Mouse (Mus musculus) CH12.LX (cell line): Measurements from ENCODE around the gene Fgfrl1. TPM values are rescaled to one million over a fixed set of nuclear protein-coding genes. Genes with fewer than 3 reads are reported as not detected.

Experiments used
- DNase-seq: peaks from one replicate; pipeline ENCODE4 v3.0.0-alpha.2; 2013; ENCODE audit errors: extremely low read depth
- H3K27ac ChIP-seq: 2 replicates; pipeline ENCODE4 v1.5.1; 2012; ENCODE audit warnings: low read depth, mild to moderate bottlenecking, control low read depth, moderate library complexity; ENCODE audit not compliant: insufficient read depth
- H3K27me3 ChIP-seq: replicated peaks from 2 replicates; pipeline ENCODE3; 2012; ENCODE audit warnings: inconsistent platforms
- H3K36me3 ChIP-seq, 2 experiments: replicated peaks in 1 of 2; 2 replicates each; pipeline versions ENCODE3 to v1.6.1; 2012; ENCODE audit warnings: inconsistent platforms in 1 of 2, low read length in 1 of 2, mild to moderate bottlenecking in 1 of 2, mixed read lengths in 1 of 2, moderate library complexity in 1 of 2; ENCODE audit not compliant: control insufficient read depth in 1 of 2, insufficient read depth in 1 of 2
- H3K4me1 ChIP-seq, 2 experiments: 2 replicates each; pipeline ENCODE4 v1.6.1; 2012; ENCODE audit warnings: inconsistent platforms in 1 of 2, moderate library complexity in 1 of 2; ENCODE audit not compliant: insufficient read depth in 2 of 2, control insufficient read depth in 1 of 2
- H3K4me2 ChIP-seq: 2 replicates; pipeline ENCODE4 v1.6.1; 2012; ENCODE audit warnings: low read depth, mild to moderate bottlenecking, control low read depth; ENCODE audit not compliant: poor library complexity, insufficient read depth, severe bottlenecking
- H3K4me3 ChIP-seq, 3 experiments: fragments of 150-350 bp in 1 of 3; sonication (generic) in 1 of 3; replicated peaks in 1 of 3; 2 replicates each; pipeline versions ENCODE3 to v1.5.1; 2011 to 2012; ENCODE audit warnings: low read depth in 2 of 3, low read length in 2 of 3, mild to moderate bottlenecking in 2 of 3, moderate library complexity in 2 of 3, control low read depth in 1 of 3, improper control_type of control experiment in 1 of 3, inconsistent platforms in 1 of 3, mixed read lengths in 1 of 3; ENCODE audit not compliant: poor library complexity in 1 of 3
- H3K79me2 ChIP-seq: replicated peaks from 2 replicates; pipeline ENCODE4 v1.6.1; 2012; ENCODE audit warnings: mild to moderate bottlenecking, moderate library complexity; ENCODE audit not compliant: control insufficient read depth, poor library complexity, insufficient read depth, severe bottlenecking; ENCODE audit errors: extremely low read depth
- H3K9ac ChIP-seq: 2 replicates; pipeline ENCODE4 v1.6.1; 2012; ENCODE audit warnings: low read depth, mild to moderate bottlenecking, control low read depth, moderate library complexity; ENCODE audit not compliant: insufficient read depth
- H3K9me3 ChIP-seq: replicated peaks from 2 replicates; pipeline ENCODE3; 2012; ENCODE audit warnings: low read length, inconsistent platforms, mixed read lengths
- CHD1 ChIP-seq: IDR thresholded peaks from 2 replicates; pipeline ENCODE4 v1.6.1; 2012; ENCODE audit warnings: low read depth, low read length, improper control_type of control experiment, inconsistent platforms
- E2F4 ChIP-seq: IDR thresholded peaks from 2 replicates; pipeline ENCODE4 v1.6.1; 2011; ENCODE audit warnings: low read depth, low read length, improper control_type of control experiment; ENCODE audit not compliant: insufficient replicate concordance
- EP300 ChIP-seq: IDR thresholded peaks from 2 replicates; pipeline ENCODE4 v1.6.1; 2011; ENCODE audit warnings: low read length, improper control_type of control experiment
- ETS1 ChIP-seq: conservative IDR thresholded peaks from 2 replicates; pipeline ENCODE4 v1.6.1; 2012; ENCODE audit warnings: low read depth, mild to moderate bottlenecking, inconsistent platforms, low read length, improper control_type of control experiment, moderate library complexity
- IRF4 ChIP-seq: IDR thresholded peaks from 2 replicates; pipeline ENCODE4 v1.6.1; 2014; ENCODE audit warnings: low read depth, mild to moderate bottlenecking, inconsistent platforms, low read length, improper control_type of control experiment
- JUN ChIP-seq: IDR thresholded peaks from 2 replicates; pipeline ENCODE4 v1.6.1; 2011; ENCODE audit warnings: low read depth, mild to moderate bottlenecking, low read length, improper control_type of control experiment, moderate library complexity; ENCODE audit not compliant: insufficient read depth
- JUND ChIP-seq: conservative IDR thresholded peaks from 2 replicates; pipeline ENCODE4 v1.6.1; 2011; ENCODE audit warnings: low read depth, low read length, improper control_type of control experiment
- KAT2A ChIP-seq: IDR thresholded peaks from 2 replicates; pipeline ENCODE4 v1.6.1; 2012; ENCODE audit warnings: low read length, improper control_type of control experiment, inconsistent platforms; ENCODE audit not compliant: insufficient replicate concordance
- MAX ChIP-seq: IDR thresholded peaks from 2 replicates; pipeline ENCODE4 v1.6.1; 2011; ENCODE audit warnings: low read length, improper control_type of control experiment
- MAZ ChIP-seq: IDR thresholded peaks from 2 replicates; pipeline ENCODE4 v1.6.1; 2012; ENCODE audit warnings: low read depth, mild to moderate bottlenecking, inconsistent platforms, low read length, improper control_type of control experiment, moderate library complexity
- MEF2A ChIP-seq: IDR thresholded peaks from 2 replicates; pipeline ENCODE4 v1.6.1; 2014; ENCODE audit warnings: low read depth, mild to moderate bottlenecking, inconsistent platforms, low read length, improper control_type of control experiment, borderline replicate concordance
- MXI1 ChIP-seq: IDR thresholded peaks from 2 replicates; pipeline ENCODE4 v1.6.1; 2011; ENCODE audit warnings: mild to moderate bottlenecking, low read depth, low read length, improper control_type of control experiment
- PAX5 ChIP-seq: IDR thresholded peaks from 2 replicates; pipeline ENCODE4 v1.6.1; 2012; ENCODE audit warnings: low read length, inconsistent platforms, mixed read lengths
- POLR2AphosphoS2 ChIP-seq: IDR thresholded peaks from 2 replicates; pipeline ENCODE4 v1.6.1; 2011; ENCODE audit warnings: low read depth, low read length, improper control_type of control experiment
- RAD21 ChIP-seq: IDR thresholded peaks from 2 replicates; pipeline ENCODE4 v1.6.1; 2011; ENCODE audit warnings: low read depth, mild to moderate bottlenecking, low read length, improper control_type of control experiment, moderate library complexity
- SIN3A ChIP-seq: IDR thresholded peaks from 2 replicates; pipeline ENCODE4 v1.6.1; 2012; ENCODE audit warnings: low read length, improper control_type of control experiment, inconsistent platforms
- TBP ChIP-seq: conservative IDR thresholded peaks from 2 replicates; pipeline ENCODE4 v1.6.1; 2011; ENCODE audit warnings: low read depth, low read length, improper control_type of control experiment
- TCF12 ChIP-seq: IDR thresholded peaks from 2 replicates; pipeline ENCODE4 v1.6.1; 2014; ENCODE audit warnings: low read depth, mild to moderate bottlenecking, inconsistent platforms, low read length, improper control_type of control experiment
- UBTF ChIP-seq: IDR thresholded peaks from 2 replicates; pipeline ENCODE4 v1.6.1; 2012; ENCODE audit warnings: low read depth, mild to moderate bottlenecking, inconsistent platforms, low read length, improper control_type of control experiment, moderate library complexity
- USF1 ChIP-seq: IDR thresholded peaks from 2 replicates; pipeline ENCODE4 v1.6.1; 2014; ENCODE audit warnings: low read depth, mild to moderate bottlenecking, inconsistent platforms, low read length, improper control_type of control experiment
- USF2 ChIP-seq: conservative IDR thresholded peaks from 2 replicates; pipeline ENCODE4 v1.6.1; 2011; ENCODE audit warnings: low read depth, low read length, improper control_type of control experiment
- ZC3H11A ChIP-seq: IDR thresholded peaks from 2 replicates; pipeline ENCODE4 v1.6.1; 2012; ENCODE audit warnings: low read depth, mild to moderate bottlenecking, inconsistent platforms, low read length, improper control_type of control experiment
- ZKSCAN1 ChIP-seq: IDR thresholded peaks from 2 replicates; pipeline ENCODE4 v1.6.1; 2012; ENCODE audit warnings: low read depth, inconsistent platforms, low read length, improper control_type of control experiment, borderline replicate concordance
- ZNF384 ChIP-seq: IDR thresholded peaks from 2 replicates; pipeline ENCODE4 v1.6.1; 2012; ENCODE audit warnings: low read depth, low read length, improper control_type of control experiment, inconsistent platforms
- dilution Hi-C: fragments of 300-500 bp; cut with MboI; formaldehyde crosslinking; loops from 2 replicates; pipeline ENCODE4 v1.14.3; 2020; ENCODE audit warnings: low sequenced_read_pairs; ENCODE audit not compliant: extremely low pct_unique_long_range_greater_than_20kb, extremely low pct_ligation_motif_present
- in situ Hi-C: fragments of 300-500 bp; cut with MboI; formaldehyde crosslinking; loops from 3 replicates; pipeline ENCODE4 v1.14.3; 2019; ENCODE audit warnings: low sequenced_read_pairs, low pct_ligation_motif_present, low pct_unique_long_range_greater_than_20kb, mixed read lengths
- polyA plus RNA-seq: library from polyadenylated mRNA; unstranded; fragments of >175 nt; gene quantifications from 2 replicates; pipeline ENCODE4 v1.2.1, GENCODE M21; 2012; ENCODE audit warnings: low read depth; ENCODE audit not compliant: insufficient read length
- total RNA-seq, 2 experiments: library from RNA; depleted of rRNA; stranded (reverse); fragments of 300-350 nt in 1 of 2; fragments of >200 nt in 1 of 2; gene quantifications; 2 replicates each; pipeline ENCODE4 v1.2.3; 2012 to 2014

The Fgfrl1 gene
- total and polyA plus RNA-seq, 3 experiments: 0.17 to 0.64 (median 0.26) TPM

DNA sequence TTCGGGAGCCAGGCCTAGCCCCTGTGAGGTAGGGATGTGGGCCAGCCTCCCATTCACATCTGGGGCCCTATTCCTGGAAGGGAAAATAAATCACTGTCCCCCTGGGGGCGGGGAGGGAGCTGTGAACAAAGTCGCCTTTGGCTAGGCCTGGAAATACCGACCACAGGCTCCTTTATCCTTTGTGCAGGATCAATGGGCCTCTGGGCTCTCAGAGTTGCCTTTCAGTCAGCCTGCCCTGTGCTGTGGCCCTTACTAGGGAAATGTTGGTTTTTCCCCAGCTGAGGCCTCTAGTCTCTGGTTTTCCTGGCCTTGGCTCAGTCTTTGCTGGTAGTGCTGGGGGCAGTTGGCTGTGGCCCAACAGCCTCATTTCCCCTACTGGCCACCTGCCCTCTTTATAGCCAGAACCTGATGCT lies 5.2 kb downstream of the Fgfrl1 start:
- Histone ChIP-seq H3K4me3 (no peak overlapping the region), H3K27me3 (peaks cover 77% of the 10 kb centered on the region), H3K4me1 (peaks cover 0 to 5% of the 10 kb centered on the region in 2 experiments; a peak in 1 of 4 replicates), H3K36me3 (no peaks in the 10 kb centered on the region), H3K27ac (no peak overlapping the region), H3K79me2 (no peaks in the 10 kb centered on the region), H3K9ac (no peak overlapping the region), H3K4me2 (no peak overlapping the region), H3K9me3 (peaks cover 7% of the 10 kb centered on the region)
- TF ChIP-seq SIN3A (no peak), CHD1 (no peak), TCF12 (no peak), JUN (no peak), MEF2A (no peak)
- no peak for DNase-seq
- in situ Hi-C loops: no loop called here
- dilution Hi-C loops: no loop called here

DNA sequence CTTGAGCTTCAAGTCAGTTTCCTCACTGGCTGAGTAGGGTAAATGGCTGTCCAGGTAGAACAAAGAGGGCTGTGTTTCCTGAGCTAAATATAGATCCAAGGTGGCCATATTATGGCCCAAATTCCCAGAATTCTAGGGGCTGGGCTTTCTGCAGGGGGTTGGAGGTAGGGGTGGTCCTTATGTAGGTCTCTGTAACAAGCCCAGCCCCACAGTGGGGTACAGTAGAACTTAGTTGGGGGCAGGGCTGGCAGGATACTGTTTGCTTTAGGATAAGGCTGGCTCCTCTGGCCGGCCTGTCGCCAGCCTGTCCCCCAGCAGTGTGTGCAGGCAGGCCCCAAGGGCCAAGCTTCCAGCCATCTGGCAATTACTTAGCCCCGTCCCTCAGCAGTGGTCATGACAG lies 8.2 kb downstream of the Fgfrl1 start:
- no peaks in the 10 kb centered on the region for H3K9me3 ChIP-seq
- no peak overlapping the region for H3K27ac ChIP-seq
- H3K4me3 ChIP-seq: no peak overlapping the region
- dilution Hi-C loops (no loop called here), in situ Hi-C loops (no loop called here)
- H3K9ac ChIP-seq: no peak overlapping the region
- no peaks in the 10 kb centered on the region for H3K79me2 ChIP-seq
- TF ChIP-seq IRF4: no peak
- TF ChIP-seq TCF12: no peak
- TF ChIP-seq USF2: no peak
- TF ChIP-seq SIN3A: no peak
- no peak for TF ChIP-seq ZC3H11A
- no peak for TF ChIP-seq JUND
- no peak for TF ChIP-seq ETS1
- no peak for TF ChIP-seq MAZ
- H3K4me2 ChIP-seq: no peak overlapping the region
- no peaks in the 10 kb centered on the region for H3K36me3 ChIP-seq
- DNase-seq: no peak
- no peaks in the 10 kb centered on the region for H3K4me1 ChIP-seq
- peaks cover 63% of the 10 kb centered on the region for H3K27me3 ChIP-seq

DNA sequence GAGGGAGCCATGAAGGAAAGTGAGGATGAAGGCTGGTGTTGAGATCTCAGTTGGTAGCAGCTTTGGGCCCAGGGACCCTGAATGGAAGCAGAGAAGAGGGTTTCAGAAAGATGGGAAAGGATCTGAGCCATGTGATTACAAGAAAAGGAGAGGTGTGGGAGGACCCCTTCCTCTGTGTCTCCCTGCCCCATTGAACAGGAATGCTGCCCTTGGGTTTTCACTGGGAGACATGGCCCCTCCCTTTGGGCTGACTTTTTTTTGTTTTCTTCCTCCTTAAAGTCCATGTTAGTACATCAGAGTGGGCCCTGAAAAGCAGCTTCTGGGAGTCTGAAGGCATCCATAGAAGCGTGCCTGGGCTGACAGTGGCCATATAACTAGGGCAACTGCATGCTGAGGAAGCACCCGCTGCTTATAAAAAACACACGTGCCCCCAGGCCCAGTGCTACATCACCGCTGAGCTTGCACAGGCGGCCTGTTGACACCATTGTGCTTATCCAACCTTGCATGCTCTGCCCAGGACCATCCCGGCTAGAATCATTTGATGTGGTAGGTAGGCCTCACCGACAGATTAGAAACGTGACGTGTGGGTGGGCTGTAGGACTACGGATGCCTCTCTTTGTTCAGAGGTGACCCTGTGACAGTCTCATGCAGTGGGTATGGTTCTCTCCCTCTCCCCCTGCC lies 9.3 kb downstream of the Fgfrl1 start:
- no peaks in the 10 kb centered on the region for H3K36me3 ChIP-seq
- TF ChIP-seq UBTF (no peak), USF1 (no peak), JUN (no peak), ZNF384 (no peak), MXI1 (no peak), PAX5 (no peak), MAX (no peak), ZKSCAN1 (no peak), EP300 (no peak), RAD21 (no peak), E2F4 (no peak), POLR2AphosphoS2 (no peak), TBP (no peak), KAT2A (no peak), SIN3A (no peak), CHD1 (no peak)
- H3K27ac ChIP-seq: no peak overlapping the region
- peaks cover 53% of the 10 kb centered on the region for H3K27me3 ChIP-seq
- H3K4me1 ChIP-seq: no peaks in the 10 kb centered on the region
- H3K9ac ChIP-seq: no peak overlapping the region
- H3K4me3 ChIP-seq: no peak overlapping the region
- dilution Hi-C loops: no loop called here
- H3K79me2 ChIP-seq: no peaks in the 10 kb centered on the region
- H3K4me2 ChIP-seq: no peak overlapping the region
- in situ Hi-C loops: no loop called here
- DNase-seq: no peak
- no peaks in the 10 kb centered on the region for H3K9me3 ChIP-seq
